Mouse (Mus musculus): ENCODE results near the gene Acp2. TPM values are rescaled to one million over a fixed set of nuclear protein-coding genes. Genes with fewer than 3 reads are reported as not detected.
A peak's percentile ranks its signal among the peaks of the same experiment; 100 is the strongest.

The Acp2 gene
- polyA plus RNA-seq, 1 experiment = not detected

GRCm38 (mm10) chr2:91183711-91184405, 18.8 kb upstream of the Acp2 start, which contains the start of gene Madd:
TSS of gene Madd (minus strand) at chr2:91183837.
- peaks cover 8% of the 10 kb centered on the region for H3K4me1 ChIP-seq (ENCODE audit: control insufficient read depth, insufficient read depth, low read length)
- H3K27ac ChIP-seq (ENCODE audit: insufficient read depth, low read depth, low read length) = peak within 1 kb of the TSS; percentile 78
- no peak for TF ChIP-seq CTCF (IDR thresholded peaks at IDR 0.05; ENCODE audit: insufficient read depth, low read depth, low read length)
- no peak for TF ChIP-seq POLR2A (IDR thresholded peaks at IDR 0.05; ENCODE audit: insufficient read depth, low read depth, low read length)
- H3K4me3 ChIP-seq (ENCODE audit: insufficient read depth, low read depth, low read length) = peak within 1 kb of the TSS; percentile 80
- WGBS = 63% methylated on average over 15 of the region's 15 CpGs

GRCm38 (mm10) chr2:91186208-91186607, 16.5 kb upstream of the Acp2 start:
- TF ChIP-seq POLR2A (IDR thresholded peaks at IDR 0.05; ENCODE audit: insufficient read depth, low read depth, low read length) = no peak
- TF ChIP-seq CTCF (IDR thresholded peaks at IDR 0.05; ENCODE audit: insufficient read depth, low read depth, low read length) = no peak
- WGBS = 74% methylated on average over 1 of the region's 1 CpGs
- Histone ChIP-seq H3K27ac (ENCODE audit: insufficient read depth, low read depth, low read length) (no peak overlapping the region), H3K4me3 (ENCODE audit: insufficient read depth, low read depth, low read length) (no peak overlapping the region), H3K4me1 (ENCODE audit: control insufficient read depth, insufficient read depth, low read length) (peaks cover 8% of the 10 kb centered on the region)

GRCm38 (mm10) chr2:91187431-91187830, 15.3 kb upstream of the Acp2 start:
- peaks cover 8% of the 10 kb centered on the region for H3K4me1 ChIP-seq (ENCODE audit: control insufficient read depth, insufficient read depth, low read length)
- TF ChIP-seq POLR2A (IDR thresholded peaks at IDR 0.05; ENCODE audit: insufficient read depth, low read depth, low read length) (no peak), CTCF (IDR thresholded peaks at IDR 0.05; ENCODE audit: insufficient read depth, low read depth, low read length) (no peak)
- WGBS = 35% methylated on average over 4 of the region's 4 CpGs

GRCm38 (mm10) chr2:91190501-91190900, 12.2 kb upstream of the Acp2 start:
- peaks cover 11% of the 10 kb centered on the region for H3K4me1 ChIP-seq (ENCODE audit: control insufficient read depth, insufficient read depth, low read length)
- WGBS = 93% methylated on average over 16 of the region's 16 CpGs
- no peak overlapping the region for H3K4me3 ChIP-seq (ENCODE audit: insufficient read depth, low read depth, low read length)

More at GRCm38 (mm10) chr2:91187431-91187830, 15.3 kb upstream of the Acp2 start:
- H3K4me3 ChIP-seq (ENCODE audit: insufficient read depth, low read depth, low read length) = no peak overlapping the region
- no peak overlapping the region for H3K27ac ChIP-seq (ENCODE audit: insufficient read depth, low read depth, low read length)

GRCm38 (mm10) chr2:91194624-91195332, 7.9 kb upstream of the Acp2 start:
- Histone ChIP-seq H3K27ac (ENCODE audit: insufficient read depth, low read depth, low read length) (no peak overlapping the region; the same call in 1 of the 2 replicates), H3K4me3 (ENCODE audit: insufficient read depth, low read depth, low read length) (peak overlapping the region; percentile 38), H3K4me1 (ENCODE audit: control insufficient read depth, insufficient read depth, low read length) (peaks cover 8% of the 10 kb centered on the region)
- 3% methylated on average over 27 of the region's 27 CpGs for WGBS
- TF ChIP-seq POLR2A (IDR thresholded peaks at IDR 0.05; ENCODE audit: insufficient read depth, low read depth, low read length) (no peak), CTCF (IDR thresholded peaks at IDR 0.05; ENCODE audit: insufficient read depth, low read depth, low read length) (peak; percentile 68)

More at GRCm38 (mm10) chr2:91190501-91190900, 12.2 kb upstream of the Acp2 start:
- no peak overlapping the region for H3K27ac ChIP-seq (ENCODE audit: insufficient read depth, low read depth, low read length)
- TF ChIP-seq CTCF (IDR thresholded peaks at IDR 0.05; ENCODE audit: insufficient read depth, low read depth, low read length) (no peak), POLR2A (IDR thresholded peaks at IDR 0.05; ENCODE audit: insufficient read depth, low read depth, low read length) (no peak)

GRCm38 (mm10) chr2:91196577-91197001, 6.1 kb upstream of the Acp2 start:
- H3K27ac ChIP-seq (ENCODE audit: insufficient read depth, low read depth, low read length) = no peak overlapping the region
- TF ChIP-seq CTCF (IDR thresholded peaks at IDR 0.05; ENCODE audit: insufficient read depth, low read depth, low read length) (no peak), POLR2A (IDR thresholded peaks at IDR 0.05; ENCODE audit: insufficient read depth, low read depth, low read length) (no peak)

GRCm38 (mm10) chr2:91198888-91199287, 3.8 kb upstream of the Acp2 start:
- TF ChIP-seq POLR2A (IDR thresholded peaks at IDR 0.05; ENCODE audit: insufficient read depth, low read depth, low read length) (no peak), CTCF (IDR thresholded peaks at IDR 0.05; ENCODE audit: insufficient read depth, low read depth, low read length) (no peak)
- no peak overlapping the region for H3K27ac ChIP-seq (ENCODE audit: insufficient read depth, low read depth, low read length)
- 82% methylated on average over 3 of the region's 3 CpGs for WGBS

More at GRCm38 (mm10) chr2:91196577-91197001, 6.1 kb upstream of the Acp2 start:
- H3K4me1 ChIP-seq (ENCODE audit: control insufficient read depth, insufficient read depth, low read length) = peaks cover 8% of the 10 kb centered on the region
- 63% methylated on average over 3 of the region's 3 CpGs for WGBS
- no peak overlapping the region for H3K4me3 ChIP-seq (ENCODE audit: insufficient read depth, low read depth, low read length)

GRCm38 (mm10) chr2:91202972-91203656, 429 bp downstream of the Acp2 start:
- TF ChIP-seq POLR2A (IDR thresholded peaks at IDR 0.05; ENCODE audit: insufficient read depth, low read depth, low read length) (no peak), CTCF (IDR thresholded peaks at IDR 0.05; ENCODE audit: insufficient read depth, low read depth, low read length) (no peak)
- H3K27ac ChIP-seq (ENCODE audit: insufficient read depth, low read depth, low read length) = peak overlapping the region; percentile 92; the same call in 1 of the 2 replicates
- H3K4me3 ChIP-seq (ENCODE audit: insufficient read depth, low read depth, low read length) = peak overlapping the region; percentile 95
- WGBS = 12% methylated on average over 20 of the region's 20 CpGs
- H3K4me1 ChIP-seq (ENCODE audit: control insufficient read depth, insufficient read depth, low read length) = peaks cover 3% of the 10 kb centered on the region; the same call in 1 of the 2 replicates

More at GRCm38 (mm10) chr2:91198888-91199287, 3.8 kb upstream of the Acp2 start:
- Histone ChIP-seq H3K4me1 (ENCODE audit: control insufficient read depth, insufficient read depth, low read length) (peaks cover 9% of the 10 kb centered on the region), H3K4me3 (ENCODE audit: insufficient read depth, low read depth, low read length) (no peak overlapping the region)
